Mouse (Mus musculus): Measurements from ENCODE around the gene Cd6.

Cd6 gene

GRCm38 (mm10) chr19:10829436-10830175, at the start of gene Cd6:
TSS of gene Cd6 (minus strand) at chr19:10830058.
- no peak for DNase-seq

DNA sequence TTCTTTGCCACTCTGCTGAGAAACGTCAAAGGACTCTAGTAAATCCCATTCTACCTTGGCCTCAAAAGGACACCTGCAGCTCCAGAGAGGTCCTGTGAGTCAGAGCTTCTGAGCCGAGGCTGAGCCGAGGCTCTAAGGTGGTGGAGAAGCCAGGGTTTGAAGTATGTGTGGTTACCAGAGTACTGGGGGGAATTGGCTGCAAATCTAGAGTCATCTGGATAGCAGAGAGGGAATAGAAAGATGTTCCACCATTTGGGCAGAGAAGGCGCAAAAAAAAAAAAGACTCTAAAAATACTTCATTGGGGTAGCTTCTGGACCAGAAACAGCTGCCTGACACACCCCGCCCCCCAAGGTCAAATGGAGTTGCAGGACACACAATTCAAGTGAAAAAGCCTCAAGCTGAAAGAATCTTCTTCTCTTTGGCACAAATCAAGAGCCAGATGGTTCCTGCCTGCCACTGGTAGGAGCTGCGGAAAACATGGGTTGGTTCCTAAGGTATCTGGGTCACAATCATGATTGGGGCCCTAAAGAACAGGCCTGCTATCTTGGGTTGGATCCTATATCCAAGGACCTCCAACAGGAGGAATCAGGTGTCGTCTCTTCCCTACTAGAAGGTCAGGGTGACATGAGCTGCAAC, 48.5 kb upstream of the Cd6 start:
- no peak for DNase-seq

- DNase-seq: no peak
Measured at GRCm38 (mm10) chr19:10871328-10871961, 41.6 kb upstream of the Cd6 start.

GRCm38 (mm10) chr19:10870676-10871075, 40.8 kb upstream of the Cd6 start:
- no peak for DNase-seq

DNA sequence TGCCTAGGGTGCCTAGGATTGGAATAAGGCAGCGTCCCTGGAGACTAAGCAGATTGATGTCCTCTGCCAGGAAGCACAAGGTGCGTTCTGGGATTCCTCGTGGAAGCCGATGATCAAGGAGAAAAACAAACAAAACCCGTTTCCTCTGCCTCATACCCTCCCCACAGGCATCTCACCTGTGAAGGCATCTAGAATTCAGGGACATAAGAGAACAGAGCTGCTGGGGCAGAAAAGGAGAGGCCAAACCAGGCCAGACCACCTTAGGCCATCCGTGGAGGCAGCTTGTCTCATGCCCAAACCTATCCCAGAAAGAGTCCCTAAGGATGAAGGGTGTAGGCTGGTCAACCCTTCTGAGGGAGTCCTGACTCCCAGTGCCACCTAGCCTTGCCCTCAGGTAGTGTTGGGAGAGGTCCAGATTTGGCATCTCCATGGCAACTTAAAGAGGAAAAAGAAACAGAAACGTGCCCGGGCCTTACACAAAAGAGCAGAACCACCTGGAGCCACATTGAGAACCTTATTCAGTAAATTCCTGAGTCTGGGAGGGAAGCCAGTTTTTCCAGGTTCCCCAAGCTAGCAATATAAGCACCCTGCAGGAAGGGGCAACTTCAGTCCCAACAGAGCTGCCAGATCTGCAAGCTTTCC, 40.1 kb upstream of the Cd6 start, which contains the start of gene Tmem132a:
Gene Tmem132a, minus strand, starts transcription at position 55 of the 642 bp plus-strand sequence.
- DNase-seq: no peak

DNA sequence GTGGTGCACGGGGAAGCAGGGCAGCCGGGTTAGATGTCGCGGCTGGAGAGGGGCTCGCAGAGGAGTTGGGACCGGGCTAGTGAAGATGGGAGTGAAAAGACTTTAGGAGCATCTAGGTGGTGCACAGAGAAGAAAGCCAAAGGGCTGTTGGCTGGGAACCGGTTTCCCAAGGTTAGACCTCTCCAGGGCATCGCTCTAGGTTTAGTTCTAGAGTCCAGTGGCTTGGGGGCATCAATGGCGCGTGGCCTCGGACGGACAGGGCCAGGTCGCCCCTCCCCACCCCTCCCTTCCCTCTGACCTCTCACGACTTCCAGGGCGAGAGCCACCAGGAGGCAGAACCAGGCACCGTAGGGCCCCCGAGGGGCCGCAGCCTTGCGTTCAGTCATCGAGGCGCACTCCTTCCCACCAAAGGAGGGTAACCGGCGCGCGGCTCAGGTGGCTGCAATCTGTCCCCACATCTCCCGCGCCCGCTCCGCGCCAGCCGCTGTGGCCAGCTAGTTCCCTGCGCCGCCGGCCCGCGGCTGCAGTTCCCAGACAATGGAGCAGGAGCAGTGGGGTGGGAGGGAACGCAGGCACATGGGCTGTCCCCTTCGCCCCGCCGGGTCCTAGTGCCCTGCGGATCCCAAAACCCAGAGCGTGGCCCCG, 39.5 kb upstream of the Cd6 start:
- DNase-seq: peak in 1 of 2 experiments; percentile 25

- no peak for DNase-seq
Measured at GRCm38 (mm10) chr19:10868623-10869141, 38.8 kb upstream of the Cd6 start.

DNA sequence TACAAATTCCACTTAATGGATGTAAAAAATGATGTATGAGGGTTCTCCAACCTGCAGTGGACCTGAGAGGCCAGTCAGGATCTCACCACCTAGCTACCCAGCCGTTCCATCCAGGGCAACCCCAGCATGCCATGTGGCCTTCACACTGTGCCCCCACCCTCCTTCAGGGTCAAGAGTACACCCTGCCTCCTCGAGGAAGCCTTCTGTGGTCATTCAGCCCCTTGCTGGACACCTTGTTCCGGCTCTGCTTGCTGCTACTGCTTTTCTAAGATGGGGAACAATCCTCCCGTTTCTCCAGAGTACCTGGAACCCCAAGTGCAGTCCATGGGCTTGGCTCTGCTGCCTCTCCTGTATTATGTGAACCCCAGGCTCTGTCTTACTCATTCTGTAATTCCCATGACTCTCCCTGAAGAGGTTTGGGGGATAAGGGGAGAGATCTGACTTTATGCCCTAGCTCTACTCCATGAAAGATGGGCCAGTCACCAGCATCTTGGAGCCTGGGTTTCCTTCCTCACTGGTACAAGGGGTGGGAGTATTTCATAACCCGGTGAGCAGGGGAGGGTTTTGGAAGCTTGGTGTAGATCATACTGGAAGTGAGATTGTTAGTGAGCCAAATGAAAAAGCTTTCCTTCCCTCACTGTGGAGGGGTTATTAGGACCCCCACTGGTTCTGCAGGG, 38.2 kb upstream of the Cd6 start:
- no peak for DNase-seq

DNA sequence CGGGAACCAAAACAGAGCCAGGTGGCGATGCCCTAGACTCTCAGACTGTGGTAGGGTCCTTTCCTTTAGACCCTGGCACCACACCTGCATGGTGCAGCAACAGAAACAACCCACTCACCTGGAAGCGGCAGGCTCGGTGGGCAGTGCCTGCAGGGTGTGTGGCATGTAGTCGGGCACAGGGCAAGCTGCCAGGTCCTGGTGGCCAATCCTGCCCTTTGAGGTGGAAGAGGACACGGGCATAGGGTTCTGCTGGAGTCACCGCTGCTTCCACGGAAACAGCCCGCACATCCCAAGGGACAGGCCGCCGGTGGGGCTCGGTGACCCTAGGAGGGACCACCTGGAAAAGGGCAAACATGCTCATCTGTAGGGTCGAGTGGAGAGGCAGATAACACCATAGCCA, 36.5 kb upstream of the Cd6 start:
- DNase-seq: no peak

- DNase-seq: no peak
Measured at GRCm38 (mm10) chr19:10860072-10860497, 30.2 kb upstream of the Cd6 start.

GRCm38 (mm10) chr19:10856520-10856919, 26.7 kb upstream of the Cd6 start:
- no peak for DNase-seq

GRCm38 (mm10) chr19:10855422-10855821, 25.6 kb upstream of the Cd6 start:
- DNase-seq: no peak

- DNase-seq: no peak
Measured at GRCm38 (mm10) chr19:10847311-10848087, 17.6 kb upstream of the Cd6 start.

GRCm38 (mm10) chr19:10846150-10846549, 16.3 kb upstream of the Cd6 start:
- no peak for DNase-seq

GRCm38 (mm10) chr19:10845454-10845853, 15.6 kb upstream of the Cd6 start:
- DNase-seq: peak; percentile 51 to 56

- DNase-seq: peak; percentile 30 to 31
Measured at GRCm38 (mm10) chr19:10844206-10844605, 14.3 kb upstream of the Cd6 start.

DNA sequence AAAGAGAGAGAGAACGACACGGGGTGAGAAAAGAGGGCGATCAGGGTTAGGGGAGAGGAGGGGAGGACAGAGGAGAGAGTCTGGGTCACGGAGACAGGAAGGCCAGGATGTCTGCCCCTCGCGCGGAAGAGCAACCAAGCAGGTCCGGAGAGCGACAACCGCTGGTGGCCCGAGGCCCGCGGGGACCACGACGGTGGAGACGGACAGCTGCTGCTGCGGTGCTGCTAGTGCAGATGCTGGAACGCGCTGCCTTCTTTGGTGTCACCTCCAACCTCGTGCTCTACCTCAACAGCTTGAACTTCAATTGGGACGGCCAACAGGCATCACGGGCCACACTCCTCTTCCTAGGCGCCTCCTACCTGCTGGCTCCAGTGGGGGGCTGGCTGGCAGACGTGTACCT, 13.1 kb upstream of the Cd6 start:
- DNase-seq: peak; percentile 64 to 69

DNA sequence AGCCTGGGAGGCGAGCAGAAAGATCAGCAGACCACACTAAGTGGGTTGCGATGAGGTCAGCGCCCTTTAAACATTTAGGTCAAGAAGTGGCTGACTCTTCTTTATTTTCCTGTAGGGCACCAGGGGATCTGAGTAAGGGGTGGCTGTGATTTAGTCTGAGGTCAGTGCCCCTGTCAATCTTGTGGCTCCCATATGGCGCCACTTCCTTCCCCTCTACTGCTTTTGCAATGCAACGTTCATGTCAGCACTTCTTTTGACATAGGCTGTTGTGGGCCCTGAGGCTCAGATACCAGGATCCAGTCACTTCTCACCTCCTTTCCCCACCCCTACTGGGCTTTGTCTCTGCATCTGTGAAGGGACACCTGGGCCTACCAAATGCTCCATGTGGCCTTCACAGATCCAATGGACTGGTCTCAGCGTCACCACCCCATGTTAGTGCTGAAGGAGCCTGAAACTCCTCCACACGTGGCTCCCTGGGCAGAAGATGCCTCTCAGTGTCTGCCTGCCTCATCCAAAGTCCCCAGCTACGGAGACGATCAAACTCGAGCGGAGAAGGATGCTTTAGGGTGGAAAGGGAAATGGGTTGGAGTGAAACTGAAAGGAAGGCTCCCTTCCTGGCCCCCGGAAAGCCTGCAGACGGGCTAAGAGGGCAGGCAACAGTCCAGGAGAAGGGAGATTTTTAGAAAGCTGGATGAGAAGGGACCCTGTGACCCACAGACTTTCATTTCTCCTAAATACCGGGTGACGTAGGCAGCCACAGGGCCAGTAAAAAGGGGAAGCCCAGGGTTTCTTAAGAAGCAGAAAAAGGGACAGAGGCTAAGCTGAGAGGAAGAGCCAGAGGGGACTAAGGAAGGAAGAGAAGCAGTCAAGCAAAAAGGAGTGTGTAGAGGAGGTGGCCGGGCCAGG, 12.1 kb upstream of the Cd6 start:
- peak; percentile 81 to 87 for DNase-seq

GRCm38 (mm10) chr19:10839010-10839892, 9.4 kb upstream of the Cd6 start, which contains the start of gene Slc15a3:
TSS of gene Slc15a3 (plus strand) at chr19:10839727.
- peak; percentile 29 to 34 for DNase-seq

All from B cell, adult 2 months (primary cell).